Comparison of ENCODE assay signal across 25 mouse cellular contexts in the genomic region with DNA sequence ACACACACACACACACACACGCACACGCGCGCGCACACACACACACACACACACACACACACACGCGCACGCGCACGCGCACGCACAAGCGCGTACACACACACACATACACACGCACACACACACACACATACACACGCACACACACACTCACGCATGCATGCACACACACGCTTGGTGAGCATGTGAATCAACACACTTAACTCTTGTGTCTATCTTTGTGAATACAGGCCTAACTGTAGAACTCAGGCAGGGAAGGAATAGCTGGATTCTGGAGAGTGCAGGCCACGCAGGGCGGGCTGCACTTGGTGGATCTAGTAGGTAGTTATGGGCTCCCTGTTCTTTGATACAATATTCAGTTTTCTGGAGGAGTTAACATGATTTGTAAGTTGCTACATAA. TPM values are rescaled to one million over a fixed set of nuclear protein-coding genes. Genes with fewer than 3 reads are reported as not detected.
A peak's percentile ranks its signal among the peaks of the same experiment; 100 is the strongest.
DNase-seq lines count a peak whose midpoint lies in the region; ATAC-seq and TF ChIP-seq lines count a peak whose summit lies in the region.
"Had no signal": no experiment of that assay in that cellular context is flagged by ENCODE, and none has a peak within 500 bp of the region (broad histone marks: within the 10 kb centered on the region; RNA-seq: fewer than 3 reads in every experiment).

No protein-coding gene starts in this region.

- 72% methylated on average over 20 of the region's 20 CpGs for WGBS in liver, embryonic 15.5 days (ENCODE audit: insufficient replicate concordance)
- 89% methylated on average over 20 of the region's 20 CpGs for WGBS in liver, embryonic 11.5 days
- WGBS in small intestine, adult 2 months = 81% methylated on average over 20 of the region's 20 CpGs

- no peak for DNase-seq in liver, embryonic 11.5 days (ENCODE audit: low spot score)
- DNase-seq in cerebellum, adult 11-12 months = no peak
- DNase-seq: adrenal gland, adult 8-10 months; adrenal gland, postnatal 25 days; cerebellum, adult 18-20 months; cerebellum, adult 9-10 months; cerebellum, postnatal 14 days; gastrocnemius, postnatal 10 days; gastrocnemius, postnatal 36 days; heart, postnatal 10 days; heart, postnatal 36 days had no signal

- H3K4me2 ChIP-seq in liver, embryonic 15.5 days = peak overlapping the region; percentile 10; the same call in 1 of the 2 replicates
- no peak overlapping the region for H3K4me2 ChIP-seq in liver, embryonic 11.5 days
- H3K4me2 ChIP-seq: forebrain, embryonic 13.5 days; heart, embryonic 12.5 days; heart, embryonic 15.5 days; hindbrain, embryonic 13.5 days had no signal

- H3K9ac ChIP-seq in liver, embryonic 15.5 days = no peak overlapping the region
- H3K9ac ChIP-seq in liver, embryonic 11.5 days (ENCODE audit: low read depth, low read length) = no peak overlapping the region
- H3K9ac ChIP-seq: forebrain, embryonic 13.5 days; heart, embryonic 12.5 days; heart, embryonic 15.5 days; hindbrain, embryonic 13.5 days had no signal

- H3K9me3 ChIP-seq in liver, embryonic 15.5 days (replicated peaks) = no peaks in the 10 kb centered on the region
- H3K9me3 ChIP-seq in liver, embryonic 11.5 days (ENCODE audit: control insufficient read depth, low read length) = no peaks in the 10 kb centered on the region
- no peaks in the 10 kb centered on the region for H3K9me3 ChIP-seq in megakaryocyte, embryonic 14.5 days
- H3K9me3 ChIP-seq: forebrain, embryonic 10.5 days; forebrain, embryonic 13.5 days; heart, embryonic 12.5 days; heart, embryonic 15.5 days; hindbrain, embryonic 10.5 days; hindbrain, embryonic 13.5 days had no signal

- peaks cover 38% of the 10 kb centered on the region for H3K4me1 ChIP-seq in liver, embryonic 15.5 days (replicated peaks)
- peaks cover 38% of the 10 kb centered on the region for H3K4me1 ChIP-seq in liver, embryonic 11.5 days (replicated peaks; ENCODE audit: control insufficient read depth, insufficient read depth, low read length)
- H3K4me1 ChIP-seq in megakaryocyte, embryonic 14.5 days = peaks cover 88% of the 10 kb centered on the region
- H3K4me1 ChIP-seq in small intestine, adult 2 months (ENCODE audit: control insufficient read depth, insufficient read depth, insufficient read length, low read length) = peaks cover 3% of the 10 kb centered on the region; the same call in 1 of the 2 replicates
- H3K4me1 ChIP-seq: forebrain, embryonic 13.5 days; hindbrain, embryonic 13.5 days had no signal

- no peak for TF ChIP-seq POLR2A in small intestine, adult 2 months (IDR thresholded peaks at IDR 0.05; ENCODE audit: low read depth, low read length)

- H3K36me3 ChIP-seq in liver, embryonic 15.5 days (replicated peaks) = no peaks in the 10 kb centered on the region
- no peaks in the 10 kb centered on the region for H3K36me3 ChIP-seq in liver, embryonic 11.5 days (ENCODE audit: control insufficient read depth, insufficient read depth, low read length)
- H3K36me3 ChIP-seq in megakaryocyte, embryonic 14.5 days (replicated peaks; ENCODE audit: low read length) = peaks cover 80% of the 10 kb centered on the region
- no peaks in the 10 kb centered on the region for H3K36me3 ChIP-seq in small intestine, adult 2 months (ENCODE audit: control insufficient read depth, insufficient read depth, low read length)
- H3K36me3 ChIP-seq: forebrain, embryonic 10.5 days; heart, embryonic 12.5 days; heart, embryonic 15.5 days; hindbrain, embryonic 10.5 days; hindbrain, embryonic 13.5 days had no signal

- no peak for ATAC-seq in liver, embryonic 15.5 days (ENCODE audit: insufficient read depth)
- ATAC-seq in liver, embryonic 11.5 days (replicated peaks; ENCODE audit: low FRiP score) = no peak
- ATAC-seq in megakaryocyte, adult 5-6 weeks (ENCODE audit: poor library complexity, severe bottlenecking) = no peak
- ATAC-seq: activated CD4-positive, CD25-positive, alpha-beta regulatory T cell, adult 4 months; forebrain, embryonic 13.5 days; forebrain, embryonic 16.5 days; hindbrain, embryonic 16.5 days had no signal

- no peaks in the 10 kb centered on the region for H3K27me3 ChIP-seq in liver, embryonic 15.5 days
- H3K27me3 ChIP-seq in liver, embryonic 11.5 days (replicated peaks; ENCODE audit: control insufficient read depth, insufficient read depth, low read length) = no peaks in the 10 kb centered on the region
- no peaks in the 10 kb centered on the region for H3K27me3 ChIP-seq in megakaryocyte, embryonic 14.5 days (replicated peaks)
- no peaks in the 10 kb centered on the region for H3K27me3 ChIP-seq in small intestine, adult 2 months (ENCODE audit: control insufficient read depth, insufficient read depth, low read length)
- H3K27me3 ChIP-seq: forebrain, embryonic 13.5 days; heart, embryonic 12.5 days; heart, embryonic 15.5 days; hindbrain, embryonic 13.5 days had no signal

- H3K27ac ChIP-seq in liver, embryonic 15.5 days (replicated peaks) = no peak overlapping the region
- H3K27ac ChIP-seq in liver, embryonic 11.5 days (ENCODE audit: low read depth, low read length) = no peak overlapping the region
- no peak overlapping the region; the same call in 1 of the 2 replicates for H3K27ac ChIP-seq in small intestine, adult 2 months (ENCODE audit: insufficient read depth, low read depth, low read length)
- H3K27ac ChIP-seq: forebrain, embryonic 10.5 days; forebrain, embryonic 13.5 days; heart, embryonic 15.5 days; hindbrain, embryonic 10.5 days; hindbrain, embryonic 13.5 days had no signal

- H3K4me3 ChIP-seq in liver, embryonic 15.5 days (replicated peaks) = no peak overlapping the region
- H3K4me3 ChIP-seq in liver, embryonic 11.5 days (ENCODE audit: low read depth, low read length) = no peak overlapping the region
- peak overlapping the region; percentile 23 for H3K4me3 ChIP-seq in megakaryocyte, embryonic 14.5 days (replicated peaks)
- H3K4me3 ChIP-seq in small intestine, adult 2 months (ENCODE audit: low read depth, low read length) = peak overlapping the region; percentile 32
- H3K4me3 ChIP-seq: forebrain, embryonic 10.5 days; forebrain, embryonic 13.5 days; heart, embryonic 12.5 days; heart, embryonic 15.5 days; hindbrain, embryonic 10.5 days; hindbrain, embryonic 13.5 days had no signal

- TF ChIP-seq CTCF in small intestine, adult 2 months (IDR thresholded peaks at IDR 0.05; ENCODE audit: extremely low read depth, insufficient read length, insufficient replicate concordance, low read depth, low read length) = no peak

RNA-seq across cellular contexts. Expression of gene P2ry14, which starts 24.7 kb away (rescaled TPM):
- 6.6 and 7.0 TPM in 2 replicates for polyA plus RNA-seq in liver, embryonic 15.5 days (2015; fragmentation: Nextera tagmentation; extraction: Ambion mirVana)
- polyA plus RNA-seq in liver, embryonic 11.5 days (2014; fragmentation: Nextera tagmentation; extraction: Ambion mirVana) = 2.8 and 3.6 TPM in 2 replicates
- polyA plus RNA-seq in megakaryocyte, embryonic 14.5 days (2012; ENCODE audit: insufficient read depth, low replicate concordance) = 0.62 TPM in 1 of 2 replicates, not detected in the other
- 7.0 and 11.9 TPM in 2 replicates for total RNA-seq in megakaryocyte, adult 5-6 weeks (2015)
- 6.2 and 6.8 TPM in 2 replicates for total RNA-seq in megakaryocyte, adult 5-6 weeks (2017)
- 3.4 TPM in 2 replicates for polyA plus RNA-seq in small intestine, adult 2 months (2012; rRNA removed)

RNA-seq across cellular contexts. Expression of gene Gpr171, which starts 27.1 kb away (rescaled TPM):
- 0.68 and 0.77 TPM in 2 replicates for polyA plus RNA-seq in liver, embryonic 15.5 days (2015; fragmentation: Nextera tagmentation; extraction: Ambion mirVana)
- 2.3 and 2.8 TPM in 2 replicates for polyA plus RNA-seq in liver, embryonic 11.5 days (2014; fragmentation: Nextera tagmentation; extraction: Ambion mirVana)
- polyA plus RNA-seq in megakaryocyte, embryonic 14.5 days (2012; ENCODE audit: insufficient read depth, low replicate concordance) = 3.0 and 6.1 TPM in 2 replicates
- 6.7 and 7.6 TPM in 2 replicates for total RNA-seq in megakaryocyte, adult 5-6 weeks (2015)
- total RNA-seq in megakaryocyte, adult 5-6 weeks (2017) = 8.3 and 9.0 TPM in 2 replicates
- polyA plus RNA-seq in small intestine, adult 2 months (2012; rRNA removed) = 0.32 and 0.49 TPM in 2 replicates
- total RNA-seq: gastrocnemius, postnatal 36 days; heart, postnatal 10 days had no signal
- polyA plus RNA-seq: brain, embryonic 14.5 days had no signal

Comparison
In these comparisons a context has a peak if more than half of its experiments do, and no peak if none do; other contexts are left out.
1. H3K4me3 ChIP-seq: peak in megakaryocyte, embryonic 14.5 days (single experiment) and small intestine, adult 2 months (single experiment); none in liver, embryonic 15.5 days (single experiment) and liver, embryonic 11.5 days (single experiment).